Mouse (Mus musculus) heart, embryonic 13.5 days (tissue): ENCODE measurements around the gene Orm3. TPM values are rescaled to one million over a fixed set of nuclear protein-coding genes. Genes with fewer than 3 reads are reported as not detected.
A peak's percentile ranks its signal among the peaks of the same experiment; 100 is the strongest.
"Not testable (repeated sequence)": the region's sequence is repeated elsewhere in the genome, so short reads cannot be mapped to it uniquely, and the experiment has no call there.

Experiments
- ATAC-seq: fragments of 200-750 bp; cut with Nextera tagmentation; 2 replicates; pipeline ENCODE4 v1.8.0; 2017; ENCODE audit warnings: moderate TSS enrichment; ENCODE audit not compliant: insufficient number of reproducible peaks, low FRiP score, low TSS enrichment; ENCODE audit errors: extremely low read depth
- H3K27ac ChIP-seq: fragments of 300-500 bp; sonication (generic); replicated peaks from 2 replicates; pipeline ENCODE4 v1.5.1; 2015; ENCODE audit warnings: moderate library complexity, mild to moderate bottlenecking, inconsistent platforms
- H3K27me3 ChIP-seq: fragments of 300-500 bp; sonication (generic); replicated peaks from 2 replicates; pipeline ENCODE4 v1.6.1; 2015; ENCODE audit warnings: mild to moderate bottlenecking, inconsistent platforms
- H3K36me3 ChIP-seq: fragments of 300-500 bp; sonication (generic); 2 replicates; pipeline ENCODE4 v1.6.1; 2015; ENCODE audit warnings: mild to moderate bottlenecking, inconsistent platforms
- H3K4me1 ChIP-seq: fragments of 300-500 bp; sonication (generic); 2 replicates; pipeline ENCODE4 v1.6.1; 2015; ENCODE audit warnings: inconsistent platforms
- H3K4me2 ChIP-seq: fragments of 300-500 bp; sonication (generic); 2 replicates; pipeline ENCODE4 v1.6.1; 2015; ENCODE audit warnings: inconsistent platforms, mild to moderate bottlenecking, moderate library complexity
- H3K4me3 ChIP-seq: fragments of 300-500 bp; sonication (generic); 2 replicates; pipeline ENCODE4 v1.5.1; 2015; ENCODE audit warnings: moderate library complexity, mild to moderate bottlenecking, inconsistent platforms
- H3K9ac ChIP-seq: fragments of 300-500 bp; sonication (generic); 2 replicates; pipeline ENCODE4 v1.6.1; 2015; ENCODE audit warnings: inconsistent platforms, mild to moderate bottlenecking, moderate library complexity
- H3K9me3 ChIP-seq: fragments of 300-500 bp; sonication (generic); 2 replicates; pipeline ENCODE4 v1.6.1; 2016; ENCODE audit warnings: inconsistent platforms
- WGBS: fragments of 180-500 bp; shearing (Covaris S2); methylation state at CpG from one replicate; pipeline ENCODE4 v1.1.7; 2015; ENCODE audit warnings: mixed read lengths; 5-methylcytosine and 5-hydroxymethylcytosine counted together
- polyA plus RNA-seq: library from polyadenylated mRNA; unstranded; fragments of >200 nt; fragmentation: Nextera tagmentation; extraction: Ambion mirVana; gene quantifications from 2 replicates; pipeline ENCODE4 v1.2.1, GENCODE M21; 2015

Orm3 gene
- polyA plus RNA-seq, result not detected in 2 replicates

DNA sequence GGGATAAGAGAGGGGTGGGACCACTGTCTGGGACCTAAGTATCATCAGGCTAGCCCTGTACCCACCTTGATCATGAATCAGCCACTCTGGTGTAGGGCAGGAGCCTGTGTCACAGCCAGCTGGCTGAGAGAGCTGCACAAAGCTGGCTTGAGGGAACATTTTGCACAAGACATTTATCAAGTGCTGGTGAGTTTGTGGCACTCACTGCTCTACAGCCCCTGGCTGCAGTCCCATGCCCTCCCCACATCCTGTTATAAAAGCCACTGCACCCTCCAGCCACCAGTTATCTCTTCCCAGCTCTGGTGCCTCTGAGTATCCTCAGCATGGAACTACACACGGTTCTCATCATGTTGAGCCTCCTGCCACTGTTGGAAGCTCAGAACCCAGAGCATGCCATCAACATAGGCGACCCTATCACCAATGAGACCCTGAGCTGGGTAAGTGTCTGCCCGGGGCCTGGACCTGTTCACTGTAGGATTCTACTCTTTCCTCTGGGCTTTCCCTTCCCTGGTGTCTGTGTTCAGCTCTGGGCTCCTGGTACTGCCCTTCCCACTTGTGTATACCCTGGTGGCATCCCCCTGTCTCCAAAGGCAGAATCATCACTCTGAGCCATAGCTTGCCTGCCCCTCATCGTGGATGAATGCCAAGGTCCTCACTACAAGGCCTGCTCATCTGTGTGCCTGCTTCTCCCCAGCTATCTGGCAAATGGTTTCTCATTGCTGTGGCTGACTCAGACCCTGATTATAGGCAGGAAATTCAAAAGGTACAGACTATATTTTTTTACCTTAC lies at the start of gene Orm3:
Gene Orm3, plus strand, starts transcription at position 286 of the 789 bp plus-strand sequence.
- 72% methylated on average over 4 of the region's 4 CpGs for WGBS
- Histone ChIP-seq H3K36me3 (no peaks in the 10 kb centered on the region), H3K9me3 (no peaks in the 10 kb centered on the region), H3K4me3 (no peak within 1 kb of the TSS), H3K9ac (no peak within 1 kb of the TSS), H3K4me2 (no peak within 1 kb of the TSS), H3K27me3 (no peaks in the 10 kb centered on the region; the same call in 1 of the 2 replicates), H3K27ac (0 out of 2 replicates have a peak within 1 kb of the TSS, but pooled peaks have one; percentile 12), H3K4me1 (peaks cover 12% of the 10 kb centered on the region)
- ATAC-seq, result no peak

DNA sequence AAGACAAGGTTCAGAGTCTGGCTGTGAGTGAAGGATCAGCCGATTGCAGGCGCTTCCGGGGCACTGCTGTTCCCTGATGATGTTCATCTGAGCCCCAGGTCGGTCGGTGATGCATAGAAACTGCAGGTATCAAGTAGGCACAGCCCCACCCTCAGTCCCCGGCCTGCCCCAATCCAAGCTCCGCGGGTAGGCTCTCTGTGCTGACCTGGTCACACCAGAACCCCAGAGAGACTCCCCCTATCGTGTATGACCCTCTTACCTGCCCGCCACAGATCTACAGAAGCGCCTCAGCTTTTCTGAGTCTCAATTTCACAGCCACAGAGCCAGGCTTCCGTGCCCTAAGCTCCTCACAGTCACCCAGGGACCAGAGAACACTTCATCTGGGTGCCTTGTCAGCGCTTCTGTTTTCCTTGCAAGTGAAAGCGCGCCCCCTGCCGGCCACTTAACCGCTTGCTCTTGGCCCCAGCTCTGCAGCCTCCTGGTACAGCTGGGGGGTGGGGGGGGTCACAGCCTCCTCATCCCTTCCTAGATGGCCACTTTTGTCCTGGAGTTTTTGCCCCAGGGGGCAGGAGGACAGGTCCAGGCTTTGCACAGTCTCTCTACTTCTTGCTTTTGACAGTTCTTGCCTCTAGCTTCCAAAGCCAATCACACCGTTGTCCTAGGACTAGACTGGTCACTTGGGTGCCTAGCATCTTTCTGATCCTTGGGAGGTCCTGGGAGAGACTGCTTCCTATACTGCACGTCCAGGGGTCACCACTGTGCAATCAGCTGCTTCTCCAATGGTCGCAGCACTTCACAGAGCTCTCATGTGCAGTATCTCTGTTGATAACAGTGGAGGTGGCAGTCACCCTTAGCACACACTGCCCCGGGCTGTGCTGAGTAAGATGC lies 48.5 kb upstream of the Orm3 start:
- Histone ChIP-seq H3K4me2 (no peak overlapping the region), H3K36me3 (peaks cover 3% of the 10 kb centered on the region; the same call in 1 of the 2 replicates), H3K9me3 (no peaks in the 10 kb centered on the region), H3K9ac (no peak overlapping the region), H3K4me1 (peaks cover 24% of the 10 kb centered on the region), H3K27ac (no peak overlapping the region), H3K27me3 (peaks cover 11% of the 10 kb centered on the region; the same call in 1 of the 2 replicates), H3K4me3 (no peak overlapping the region)
- ATAC-seq, result no peak
- 24% methylated on average over 21 of the region's 21 CpGs for WGBS

DNA sequence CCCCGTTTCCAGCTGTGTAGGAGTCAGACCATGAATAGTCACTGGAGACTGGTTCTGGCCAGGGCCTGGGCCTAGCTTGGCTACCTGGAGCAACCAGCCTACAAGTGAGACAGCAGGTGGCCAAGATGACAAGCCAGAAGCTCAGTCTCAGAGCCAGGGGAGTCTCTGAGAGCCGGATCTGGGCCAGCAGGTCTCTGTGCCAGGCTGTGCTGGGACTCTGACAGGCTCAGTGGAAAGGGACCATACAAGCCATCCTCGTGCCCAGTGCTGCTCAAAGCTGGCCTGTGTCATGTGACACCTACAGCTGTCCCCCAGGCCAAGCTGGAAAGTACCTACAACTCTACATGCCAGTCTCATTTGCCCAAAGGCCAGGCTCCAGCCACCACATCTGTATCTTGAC lies 47.6 kb upstream of the Orm3 start:
- Histone ChIP-seq H3K9ac (no peak overlapping the region), H3K4me3 (no peak overlapping the region), H3K9me3 (no peaks in the 10 kb centered on the region), H3K27ac (no peak overlapping the region), H3K27me3 (peaks cover 11% of the 10 kb centered on the region; the same call in 1 of the 2 replicates), H3K4me1 (peaks cover 24% of the 10 kb centered on the region), H3K36me3 (peaks cover 4% of the 10 kb centered on the region), H3K4me2 (no peak overlapping the region)
- no peak for ATAC-seq
- WGBS, result 62% methylated on average over 3 of the region's 3 CpGs

DNA sequence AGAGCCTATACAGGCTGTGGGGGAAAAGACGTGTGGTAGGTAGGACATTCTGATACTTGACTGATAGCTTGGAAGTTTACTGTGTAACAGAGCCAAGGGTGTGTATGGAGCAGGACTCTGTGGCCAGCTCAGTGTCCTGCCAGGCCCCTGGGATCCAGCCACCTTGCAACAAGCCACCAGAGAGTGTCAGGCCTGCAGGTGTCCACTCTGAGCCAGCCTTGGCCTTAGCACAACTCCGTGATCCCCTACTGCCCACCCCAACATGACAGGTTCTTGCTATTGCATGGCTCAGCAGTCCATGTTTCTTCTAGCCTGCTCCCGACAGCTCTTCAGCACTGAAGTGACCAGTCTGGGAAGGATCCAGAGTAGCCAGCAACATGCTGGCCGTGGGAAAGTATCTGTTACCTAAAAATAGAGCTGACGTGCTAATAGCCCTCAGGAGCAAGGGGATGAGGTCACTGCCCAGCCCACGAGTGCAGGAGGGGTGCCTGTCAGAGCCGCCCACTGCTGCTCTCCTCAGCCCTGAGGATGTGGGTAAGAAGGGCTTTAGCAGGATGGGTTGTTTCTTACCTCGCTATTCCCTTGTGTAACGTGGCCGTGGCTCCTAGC lies 45.6 kb upstream of the Orm3 start:
- Histone ChIP-seq H3K4me2 (no peak overlapping the region), H3K27me3 (peaks cover 9% of the 10 kb centered on the region; the same call in 1 of the 2 replicates), H3K4me3 (no peak overlapping the region), H3K27ac (peak overlapping the region; percentile 86), H3K9ac (peak overlapping the region; percentile 58), H3K9me3 (no peaks in the 10 kb centered on the region), H3K4me1 (peaks cover 24% of the 10 kb centered on the region), H3K36me3 (peaks cover 9% of the 10 kb centered on the region)
- ATAC-seq, result peak; percentile 47; the same call in 1 of the 2 replicates
- 27% methylated on average over 10 of the region's 10 CpGs for WGBS

DNA sequence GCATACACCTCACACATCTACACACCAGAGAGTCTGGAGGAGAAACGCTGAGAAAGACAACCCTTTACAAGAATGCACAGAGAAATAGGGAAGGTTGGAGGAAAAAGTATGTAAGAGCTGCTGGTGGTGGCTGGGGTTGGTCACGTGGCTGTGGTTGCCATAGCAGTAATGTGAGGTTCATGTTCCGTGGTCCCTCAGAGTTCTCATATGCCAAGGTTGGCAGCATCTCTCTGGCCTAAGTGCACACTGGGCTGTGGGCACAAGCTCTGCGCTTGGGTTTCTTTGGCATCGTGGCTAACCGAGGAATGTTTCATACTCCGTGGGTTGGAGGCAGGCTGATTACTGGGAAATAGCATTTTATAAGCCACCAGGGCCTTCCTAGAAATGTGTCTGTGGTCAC lies 44.5 kb upstream of the Orm3 start:
- no peak overlapping the region for H3K4me3 ChIP-seq
- whole genome bisulfite sequencing, result 83% methylated on average over 7 of the region's 7 CpGs
- H3K4me1 ChIP-seq, result peaks cover 31% of the 10 kb centered on the region
- H3K9ac ChIP-seq, result no peak overlapping the region
- no peak for ATAC-seq
- no peak overlapping the region for H3K4me2 ChIP-seq
- no peaks in the 10 kb centered on the region for H3K9me3 ChIP-seq
- no peak overlapping the region for H3K27ac ChIP-seq
- H3K36me3 ChIP-seq, result peaks cover 12% of the 10 kb centered on the region
- peaks cover 4% of the 10 kb centered on the region; the same call in 1 of the 2 replicates for H3K27me3 ChIP-seq

DNA sequence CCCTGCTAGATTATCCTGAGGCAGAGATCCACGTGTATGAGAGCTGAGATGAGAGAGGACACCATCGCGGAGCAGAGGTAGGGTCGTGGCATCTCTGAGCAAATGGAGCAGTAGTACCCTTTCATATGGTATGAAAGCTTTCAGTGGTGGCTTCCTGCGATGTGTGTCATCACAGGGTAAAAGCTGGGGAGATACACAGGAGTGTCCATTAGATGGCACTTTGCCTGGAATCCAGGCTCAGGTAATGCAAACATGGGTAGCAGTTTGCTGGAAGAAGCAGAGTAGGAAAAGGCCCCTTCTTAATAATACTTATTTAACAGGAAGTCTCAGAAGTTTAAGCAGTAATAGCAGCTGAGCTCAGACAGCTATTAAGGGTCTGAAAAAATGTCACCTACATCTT lies 41.9 kb upstream of the Orm3 start:
- no peak overlapping the region for H3K4me3 ChIP-seq
- H3K9me3 ChIP-seq, result no peaks in the 10 kb centered on the region
- H3K36me3 ChIP-seq, result peaks cover 12% of the 10 kb centered on the region
- H3K9ac ChIP-seq, result no peak overlapping the region
- H3K4me2 ChIP-seq, result no peak overlapping the region
- no peak overlapping the region for H3K27ac ChIP-seq
- H3K27me3 ChIP-seq, result 0 out of 2 replicates have a peak, but pooled peaks cover 5% of the 10 kb centered on the region
- 76% methylated on average over 5 of the region's 5 CpGs for WGBS
- ATAC-seq, result no peak
- H3K4me1 ChIP-seq, result peaks cover 26% of the 10 kb centered on the region

DNA sequence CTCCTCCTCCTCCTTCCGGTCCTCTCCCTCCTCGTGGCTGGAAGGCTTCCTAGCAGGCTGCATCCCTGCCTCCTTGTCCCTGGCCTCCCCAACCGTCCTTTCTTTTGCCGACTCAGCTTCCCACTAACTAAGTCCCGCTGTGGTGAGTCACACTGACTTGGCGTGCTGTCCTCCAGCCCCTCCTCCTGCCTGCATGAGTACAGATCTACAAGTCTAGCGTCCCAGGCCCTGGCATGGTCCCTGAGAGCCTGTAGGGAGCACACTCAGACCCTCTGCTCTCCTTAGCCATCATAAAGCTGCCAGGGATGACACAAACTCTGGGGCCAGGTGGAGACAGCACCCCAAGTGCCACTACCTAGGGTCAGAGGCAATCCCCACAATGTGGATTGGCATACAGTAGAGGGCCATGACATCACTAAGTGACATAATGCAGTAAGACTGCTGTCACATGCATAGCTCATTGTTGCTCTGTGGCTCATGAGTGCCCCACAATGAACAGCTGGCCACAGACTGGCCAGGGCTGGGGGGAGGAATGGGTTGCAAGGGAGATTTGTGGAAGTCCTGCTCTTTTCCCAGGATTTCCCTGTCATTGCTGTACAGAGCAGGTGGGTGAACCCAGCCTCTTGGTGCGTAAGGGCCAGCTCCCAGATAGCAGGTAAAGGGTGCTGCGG lies 39.8 kb upstream of the Orm3 start:
- WGBS, result 48% methylated on average over 9 of the region's 9 CpGs
- Histone ChIP-seq H3K27me3 (0 out of 2 replicates have a peak, but pooled peaks cover 5% of the 10 kb centered on the region), H3K4me1 (peaks cover 9% of the 10 kb centered on the region), H3K36me3 (peaks cover 16% of the 10 kb centered on the region), H3K9ac (no peak overlapping the region), H3K4me2 (no peak overlapping the region), H3K9me3 (no peaks in the 10 kb centered on the region), H3K4me3 (no peak overlapping the region), H3K27ac (no peak overlapping the region; the same call in 1 of the 2 replicates)
- 0 out of 2 replicates have a peak, but pooled peaks have one; percentile 42 for ATAC-seq

DNA sequence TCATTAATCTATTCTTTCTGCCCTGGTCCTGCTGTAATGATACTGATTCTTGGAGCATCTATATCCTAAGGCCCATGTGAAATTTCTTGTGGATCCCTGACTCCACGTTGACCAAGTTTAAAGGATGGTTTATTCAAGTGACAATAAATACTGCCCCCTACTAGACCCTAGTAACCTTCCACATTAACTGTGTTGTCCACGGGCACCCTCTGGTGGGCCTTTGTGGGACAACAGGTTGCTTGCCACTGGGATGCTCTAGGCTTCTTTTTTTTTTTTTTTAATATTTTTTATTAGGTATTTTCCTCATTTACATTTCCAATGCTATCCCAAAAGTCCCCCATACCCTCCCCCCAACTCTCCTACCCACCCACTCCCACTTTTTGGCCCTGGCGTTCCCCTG lies 36.4 kb upstream of the Orm3 start:
- 20% methylated on average over 3 of the region's 3 CpGs for WGBS
- ATAC-seq, H3K27ac ChIP-seq, H3K27me3 ChIP-seq, H3K9ac ChIP-seq, H3K4me1 ChIP-seq, H3K4me3 ChIP-seq, H3K9me3 ChIP-seq, H3K4me2 ChIP-seq: not testable (repeated sequence)
- H3K36me3 ChIP-seq, result peaks cover 36% of the 10 kb centered on the region

DNA sequence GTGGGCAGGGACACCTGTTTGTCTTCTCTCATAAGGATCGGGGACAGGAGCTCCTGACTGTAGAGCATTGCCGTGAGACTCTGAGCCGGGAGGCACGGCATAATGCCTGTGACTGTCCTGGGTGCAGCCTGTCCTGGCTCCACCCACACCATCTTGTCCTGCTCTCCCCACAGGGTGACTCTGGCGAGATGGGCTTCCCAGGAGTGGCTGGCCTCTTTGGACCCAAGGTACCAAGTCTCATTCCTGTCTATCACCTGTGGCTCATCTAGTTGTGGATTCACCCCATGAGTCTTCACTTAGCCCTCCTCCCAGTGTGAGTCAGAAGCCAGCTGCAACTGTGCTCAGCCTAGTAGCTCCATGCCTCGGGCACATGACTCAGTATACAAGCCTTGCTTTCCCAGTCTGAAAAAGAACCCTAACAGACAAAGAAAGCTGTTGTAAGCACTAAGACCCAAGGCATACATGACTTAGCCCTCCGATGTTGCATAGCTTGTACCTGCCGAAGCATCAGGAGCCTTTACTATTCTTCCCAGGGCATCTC lies 32.6 kb upstream of the Orm3 start:
- Histone ChIP-seq H3K9me3 (no peaks in the 10 kb centered on the region; the same call in 1 of the 2 replicates), H3K4me1 (no peaks in the 10 kb centered on the region), H3K9ac (no peak overlapping the region), H3K27me3 (no peaks in the 10 kb centered on the region), H3K27ac (no peak overlapping the region), H3K4me3 (no peak overlapping the region), H3K4me2 (no peak overlapping the region), H3K36me3 (peaks cover 42% of the 10 kb centered on the region)
- WGBS, result 74% methylated on average over 8 of the region's 8 CpGs
- ATAC-seq, result no peak

DNA sequence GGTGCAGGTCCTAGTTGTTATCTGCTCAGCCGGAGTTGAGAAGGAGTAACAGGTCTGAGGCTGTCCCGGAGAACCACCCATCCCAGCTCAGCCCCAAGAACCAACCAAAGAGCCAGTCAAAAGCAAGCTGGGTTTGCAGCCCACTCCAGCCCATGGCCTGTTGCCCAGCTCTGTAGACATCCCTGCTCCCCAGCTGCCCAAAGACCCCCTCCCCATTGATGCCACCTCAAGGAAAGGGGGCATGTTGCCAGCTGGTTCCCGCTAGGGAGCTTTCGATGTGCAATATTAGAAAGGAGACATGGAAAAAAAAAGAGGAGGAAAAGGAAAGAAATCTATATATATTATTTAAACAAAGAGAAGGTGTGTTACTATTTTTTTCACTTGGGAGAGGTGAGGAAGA lies 22.6 kb upstream of the Orm3 start:
- WGBS, result 88% methylated on average over 4 of the region's 4 CpGs
- no peaks in the 10 kb centered on the region for H3K27me3 ChIP-seq

More for the DNA sequence above, 22.6 kb upstream of the Orm3 start:
- no peak for ATAC-seq
- no peak overlapping the region for H3K27ac ChIP-seq
- H3K9me3 ChIP-seq, result no peaks in the 10 kb centered on the region
- H3K4me3 ChIP-seq, result no peak overlapping the region
- peaks cover 28% of the 10 kb centered on the region for H3K36me3 ChIP-seq
- no peak overlapping the region for H3K9ac ChIP-seq
- no peak overlapping the region for H3K4me2 ChIP-seq
- H3K4me1 ChIP-seq, result no peaks in the 10 kb centered on the region
